Mouse (Mus musculus): ENCODE data around the gene Rasl11b.

Gene Rasl11b

DNA sequence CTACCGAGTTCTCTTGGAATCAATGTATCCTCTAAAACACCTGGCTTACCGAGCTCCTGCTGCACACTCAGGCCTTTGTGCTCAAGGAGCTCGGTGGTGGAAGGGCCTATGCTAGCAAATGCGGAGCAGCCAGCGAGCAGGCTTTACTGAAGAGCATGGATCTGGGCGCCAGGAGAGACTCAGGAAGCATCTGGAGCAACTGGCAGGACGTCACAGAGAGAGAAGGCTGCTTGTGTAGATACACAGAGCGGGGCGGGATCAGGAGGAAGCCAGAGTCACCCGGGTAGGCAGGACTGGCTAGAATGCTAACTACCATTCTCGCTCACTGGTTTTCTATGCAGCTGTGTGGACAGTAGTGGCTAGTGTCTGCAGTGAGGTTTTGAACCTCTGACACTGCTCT, 16.3 kb downstream of the Rasl11b start:
- no peak for DNase-seq (ENCODE audit: low spot score in 2 of 2)

DNA sequence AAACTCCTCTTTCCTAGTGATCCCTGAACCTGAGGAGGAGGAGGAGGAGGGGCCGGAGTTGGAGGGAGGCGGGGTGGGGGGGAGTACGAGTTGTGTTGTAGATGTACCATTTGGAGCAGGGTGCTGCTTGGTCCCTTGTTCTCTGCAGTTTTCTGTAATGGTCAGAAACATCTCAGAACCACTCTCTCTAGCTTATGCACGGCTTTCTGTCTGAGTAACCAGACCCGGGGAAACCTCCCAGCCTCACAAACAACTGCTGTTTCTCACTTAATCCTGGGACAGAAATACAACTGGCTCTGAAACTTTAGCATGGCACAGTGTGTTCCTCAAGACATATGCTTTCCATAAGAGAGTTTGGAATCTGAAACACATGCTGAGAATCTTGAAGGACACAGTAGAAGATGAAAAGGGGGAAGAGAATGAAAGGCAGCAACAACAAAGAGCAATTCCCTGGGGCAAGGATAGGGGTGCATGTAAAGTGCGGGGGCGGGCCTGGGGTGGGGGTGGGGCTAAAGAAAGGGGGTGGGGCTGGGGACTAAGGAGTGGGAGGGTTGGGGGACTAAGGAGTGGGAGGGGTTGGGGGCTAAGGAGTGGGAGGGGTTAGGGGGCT, 19.5 kb downstream of the Rasl11b start:
- no peak for DNase-seq (ENCODE audit: low spot score in 2 of 2)

DNA sequence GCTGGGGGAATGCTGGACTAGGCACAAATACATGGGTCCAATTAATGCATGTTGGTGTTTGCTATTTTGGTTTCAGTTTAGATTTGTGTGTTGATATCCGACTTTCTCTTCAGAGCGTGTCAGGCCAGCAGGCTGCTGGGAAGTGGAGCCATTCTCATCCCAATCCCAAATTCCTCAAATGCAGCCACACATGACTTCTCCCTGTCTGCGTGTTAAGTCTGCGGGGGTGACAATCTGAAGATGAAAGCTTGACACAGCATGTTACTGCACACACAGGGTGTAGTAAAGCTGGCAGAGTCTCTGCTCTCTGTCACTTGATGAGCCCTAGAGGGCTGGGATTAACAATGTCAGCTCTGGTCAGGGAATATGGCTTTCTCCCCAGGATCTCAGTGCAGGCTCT, 20.0 kb downstream of the Rasl11b start:
- DNase-seq (ENCODE audit: low spot score in 2 of 2) = no peak

DNA sequence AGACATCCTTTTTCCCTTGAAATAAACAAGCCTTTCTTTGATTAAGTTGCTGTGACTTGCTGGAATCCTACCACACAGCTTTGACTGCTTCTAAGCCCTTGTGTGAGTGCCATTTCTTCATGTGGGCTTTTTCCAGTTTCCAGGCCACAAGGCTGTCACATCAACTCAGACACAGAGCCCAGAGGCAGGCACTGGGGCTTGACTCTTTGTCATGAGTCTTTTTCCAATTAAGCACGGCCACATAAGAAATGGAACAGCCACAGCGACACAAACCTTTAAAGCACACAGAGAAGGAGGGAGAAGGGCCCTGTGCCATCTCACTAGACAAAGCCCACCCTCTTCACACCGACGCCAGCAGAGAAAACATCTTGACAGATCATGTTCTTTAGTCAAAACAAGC, 23.4 kb downstream of the Rasl11b start:
- no peak for DNase-seq (ENCODE audit: low spot score in 2 of 2)

DNA sequence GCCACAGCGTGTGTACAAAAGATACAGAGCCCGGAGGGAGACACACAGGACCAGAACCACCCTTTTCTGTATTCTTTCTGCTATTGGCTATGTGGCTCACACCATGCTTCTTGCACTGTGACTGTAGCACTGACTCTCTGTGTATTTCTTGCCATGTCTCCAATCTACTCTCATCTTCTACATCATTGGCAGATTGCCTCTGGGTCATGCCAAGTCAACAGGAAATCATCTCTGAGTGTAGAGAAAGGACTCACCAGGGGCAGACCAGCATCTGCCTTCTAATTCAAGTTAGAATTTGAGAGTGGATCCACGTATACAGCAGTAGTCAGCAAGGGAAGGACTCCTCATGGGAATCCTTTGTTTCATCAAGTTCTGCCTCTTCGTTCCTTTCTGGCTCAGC, 27.5 kb downstream of the Rasl11b start:
- DNase-seq (ENCODE audit: low spot score in 2 of 2) = no peak

DNA sequence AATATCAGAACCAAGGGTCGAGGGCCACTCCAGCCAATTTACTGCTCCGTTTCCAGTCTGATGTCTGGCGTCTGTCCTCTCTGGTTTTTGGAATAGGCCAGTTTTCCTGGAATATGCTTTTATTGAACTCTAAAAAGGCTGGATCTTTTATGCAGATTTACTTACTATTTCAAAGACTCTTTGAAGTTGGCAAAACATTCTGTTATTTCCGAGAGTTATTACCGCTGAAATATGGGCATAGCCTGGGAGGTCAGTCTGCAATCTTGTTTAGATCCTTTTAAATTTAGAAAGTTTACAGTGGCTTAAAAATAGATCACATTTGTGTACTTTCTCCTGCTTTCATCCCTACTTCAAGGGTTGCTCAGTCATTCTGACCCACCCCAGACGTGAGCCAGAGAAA, 29.4 kb downstream of the Rasl11b start:
- no peak for DNase-seq (ENCODE audit: low spot score in 2 of 2)

DNA sequence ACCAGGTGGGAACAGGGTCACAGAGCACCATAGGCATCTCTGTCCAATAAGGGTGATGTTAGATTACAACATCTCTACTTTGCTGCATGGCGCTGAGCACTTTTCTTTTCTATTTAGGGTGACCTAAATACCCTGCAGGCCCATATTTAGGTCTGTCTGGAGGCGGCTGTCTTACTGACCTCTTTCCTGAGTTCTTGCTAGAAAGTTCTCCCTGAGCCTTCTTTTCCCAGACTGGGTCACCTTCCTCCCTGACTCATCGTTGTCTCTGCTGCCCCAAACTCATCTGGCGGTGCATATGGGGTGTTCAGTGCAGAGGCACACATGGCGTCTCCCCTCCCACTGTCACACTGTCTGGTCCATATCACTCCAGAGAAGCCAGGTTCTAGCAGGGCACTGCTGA, 31.1 kb downstream of the Rasl11b start:
- DNase-seq (ENCODE audit: low spot score in 2 of 2) = no peak

DNA sequence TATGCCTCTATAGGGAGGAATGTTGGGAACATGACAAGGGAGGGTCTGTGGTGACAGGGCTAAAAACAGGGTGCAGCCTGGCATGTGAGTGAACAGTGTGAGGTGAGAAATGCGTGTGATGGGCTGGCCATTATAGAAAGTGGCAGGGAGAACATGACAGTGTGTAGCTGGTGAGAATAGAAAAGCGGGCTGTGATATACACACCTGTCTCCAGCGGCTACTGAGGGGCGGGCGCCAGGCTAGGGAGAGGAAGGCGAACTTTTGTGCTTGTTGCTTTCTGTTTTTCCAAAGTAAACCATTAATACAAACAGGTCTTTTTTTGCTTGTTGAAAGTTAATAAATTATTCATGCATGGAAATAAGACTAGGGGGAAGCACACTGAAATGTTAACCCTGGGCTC, 32.3 kb downstream of the Rasl11b start:
- no peak for DNase-seq (ENCODE audit: low spot score in 2 of 2)

DNA sequence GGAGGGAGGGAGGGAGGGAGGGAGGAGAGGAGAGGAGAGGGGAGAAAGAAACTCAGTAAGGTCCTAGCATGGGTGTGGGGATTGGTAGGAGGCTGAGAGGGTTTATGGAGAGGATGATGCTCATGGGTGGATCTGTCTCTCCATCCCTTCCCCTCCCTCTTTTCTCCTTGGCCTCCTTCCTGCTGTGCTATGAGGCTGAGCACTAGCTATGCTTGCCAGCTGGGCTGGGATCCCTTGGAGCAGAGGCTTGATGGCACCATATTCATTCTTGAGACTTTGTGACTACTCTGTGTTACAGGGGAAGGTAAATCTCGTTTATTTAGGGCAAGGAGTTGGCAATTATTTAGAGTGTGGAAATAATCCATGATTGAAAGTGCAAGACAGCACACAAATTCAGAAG, 33.9 kb downstream of the Rasl11b start:
- DNase-seq (ENCODE audit: low spot score in 2 of 2) = no peak

DNA sequence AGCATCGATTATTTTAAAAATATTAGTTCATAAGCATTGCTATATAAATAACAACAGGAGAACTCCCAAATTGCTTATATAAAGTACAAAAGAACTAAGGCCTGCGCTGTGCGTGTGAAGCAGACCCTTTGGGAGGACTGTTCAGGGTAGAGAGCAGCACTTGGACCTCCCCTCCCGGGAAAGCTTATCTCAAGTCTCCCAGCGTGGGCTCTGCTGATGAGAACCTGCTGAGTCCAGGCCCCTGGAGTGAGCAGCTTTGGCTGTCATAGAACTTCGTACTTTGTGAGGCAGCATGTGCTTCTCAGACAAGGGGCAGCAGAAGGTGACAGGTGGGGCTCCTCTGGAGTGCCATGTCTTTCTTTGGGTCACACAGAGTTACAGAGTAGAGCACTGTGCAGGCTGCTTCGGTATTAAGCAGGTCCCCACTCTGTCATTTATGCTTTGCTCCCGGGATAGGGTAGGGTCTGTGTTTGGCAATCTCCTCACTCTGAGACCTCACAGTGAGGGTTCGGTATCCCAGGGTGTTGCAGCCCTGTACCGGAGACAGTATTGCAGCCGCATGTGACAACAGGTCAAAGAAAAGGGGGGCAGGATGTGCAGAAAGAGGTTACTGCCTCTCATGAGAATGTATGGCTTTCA, 34.8 kb downstream of the Rasl11b start:
- no peak for DNase-seq (ENCODE audit: low spot score in 2 of 2)

DNA sequence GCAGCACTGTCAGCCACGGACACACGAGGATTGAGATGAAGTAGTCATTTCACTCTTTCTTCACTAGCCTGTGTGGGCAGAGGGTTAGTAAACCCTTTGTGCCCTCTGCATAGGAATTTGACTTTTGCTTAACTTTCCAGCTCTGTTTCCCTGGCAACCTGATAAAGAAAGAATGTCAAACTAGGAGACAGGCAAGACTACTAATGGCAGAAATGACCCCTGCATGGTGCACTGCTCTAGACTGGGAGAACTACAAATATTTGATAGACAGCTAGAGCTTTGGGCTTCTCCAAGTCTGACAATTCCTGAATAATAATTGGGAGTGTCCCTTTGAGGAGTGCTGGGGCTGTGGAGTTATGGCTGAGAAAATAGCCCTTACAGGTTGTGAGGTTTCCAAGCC, 35.4 kb downstream of the Rasl11b start:
- no peak for DNase-seq (ENCODE audit: low spot score in 2 of 2)

DNA sequence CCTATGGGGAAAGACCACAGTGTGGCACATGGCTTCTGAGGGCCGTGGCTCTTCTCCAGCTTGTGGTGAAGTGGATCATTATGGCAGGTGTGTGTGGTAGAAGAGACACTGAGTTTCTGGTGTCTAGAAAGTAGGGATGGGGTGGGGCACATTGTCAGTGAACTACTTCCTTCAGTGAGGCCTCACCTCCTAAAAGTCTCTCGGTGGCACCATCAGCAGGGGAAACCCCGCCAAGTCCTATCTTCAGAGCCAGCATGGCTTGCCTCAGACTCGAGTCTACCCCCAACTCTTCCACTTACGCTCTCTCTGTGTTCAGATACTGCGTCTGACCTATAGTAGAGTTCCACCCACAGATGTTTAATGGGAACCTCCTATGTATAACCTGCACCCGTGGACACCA, 38.7 kb downstream of the Rasl11b start:
- DNase-seq (ENCODE audit: low spot score in 2 of 2) = no peak

DNA sequence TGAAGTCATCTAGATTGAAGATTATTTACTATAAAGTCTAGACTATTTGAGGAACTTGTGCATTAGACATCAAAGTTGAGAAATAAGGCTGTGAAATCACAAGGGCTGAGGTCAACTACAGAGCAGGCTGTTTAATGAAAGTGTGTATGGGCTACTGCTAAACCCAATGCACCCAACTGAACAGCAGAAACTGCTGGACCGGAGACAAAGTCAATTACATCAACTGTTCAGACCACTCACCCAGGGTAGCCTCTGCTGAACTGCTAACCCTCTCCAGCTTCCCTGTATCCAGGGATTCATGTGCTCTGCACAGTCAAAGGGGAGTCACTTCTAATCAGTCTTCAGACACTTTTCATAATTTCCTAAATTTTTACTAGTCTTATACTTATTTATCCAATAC, 44.3 kb downstream of the Rasl11b start:
- no peak for DNase-seq (ENCODE audit: low spot score in 2 of 2)

DNA sequence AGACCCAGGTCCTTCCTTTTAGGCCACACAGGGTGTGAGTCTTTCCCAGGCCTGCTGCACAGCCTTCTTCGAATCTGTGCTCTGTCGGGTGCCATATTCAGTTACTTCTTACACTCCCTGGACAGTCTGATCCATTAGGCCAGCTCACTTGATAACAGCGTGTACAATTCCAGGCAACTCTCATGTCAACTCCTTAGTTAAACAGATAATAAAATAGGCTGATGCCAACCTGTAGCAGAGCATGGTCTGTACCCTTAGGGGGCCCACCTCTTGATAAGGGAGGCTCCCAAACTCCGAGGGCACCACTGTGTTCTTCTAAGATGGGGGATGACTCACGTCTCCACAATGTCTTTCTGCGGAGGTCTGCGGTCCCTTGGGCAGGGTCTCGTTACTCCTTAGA, 45.2 kb downstream of the Rasl11b start:
- no peak for DNase-seq (ENCODE audit: low spot score in 2 of 2)

DNA sequence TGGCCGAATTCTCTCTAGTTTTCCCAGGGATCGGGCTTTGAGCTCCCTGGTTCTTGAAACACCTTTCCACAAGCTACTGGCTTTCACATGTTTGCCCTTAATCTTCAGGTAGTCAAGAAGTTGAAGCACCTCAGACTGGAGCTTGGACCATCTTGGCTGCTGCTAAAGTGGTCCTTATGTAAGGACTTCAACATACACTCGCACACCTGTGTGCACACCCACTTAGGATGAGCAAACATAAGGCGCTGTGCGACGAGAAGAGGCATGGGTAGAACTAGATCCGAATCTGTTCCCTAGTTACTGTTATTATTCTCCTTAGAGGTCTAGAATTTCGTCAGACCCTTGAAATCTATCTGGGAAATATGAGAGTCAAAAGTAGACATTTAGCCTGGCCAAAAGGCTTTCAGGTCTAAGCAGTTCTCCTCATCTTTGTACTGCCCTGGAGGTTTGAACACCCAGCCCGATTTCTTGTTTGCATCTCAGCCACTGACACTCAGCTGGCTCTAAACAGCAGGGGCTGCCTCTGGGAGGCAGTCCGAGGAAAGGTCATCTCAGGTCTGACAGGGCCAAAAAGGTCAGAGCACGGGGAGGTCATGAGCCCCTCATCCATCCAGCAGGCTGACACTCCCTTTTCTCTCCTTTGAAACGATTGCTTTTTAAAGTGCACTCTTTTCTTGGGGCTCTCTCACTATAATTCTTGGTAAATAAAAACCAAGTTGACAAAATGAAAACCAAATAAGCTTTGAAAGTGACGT, 46.0 kb downstream of the Rasl11b start:
- DNase-seq (ENCODE audit: low spot score in 2 of 2) = no peak

DNA sequence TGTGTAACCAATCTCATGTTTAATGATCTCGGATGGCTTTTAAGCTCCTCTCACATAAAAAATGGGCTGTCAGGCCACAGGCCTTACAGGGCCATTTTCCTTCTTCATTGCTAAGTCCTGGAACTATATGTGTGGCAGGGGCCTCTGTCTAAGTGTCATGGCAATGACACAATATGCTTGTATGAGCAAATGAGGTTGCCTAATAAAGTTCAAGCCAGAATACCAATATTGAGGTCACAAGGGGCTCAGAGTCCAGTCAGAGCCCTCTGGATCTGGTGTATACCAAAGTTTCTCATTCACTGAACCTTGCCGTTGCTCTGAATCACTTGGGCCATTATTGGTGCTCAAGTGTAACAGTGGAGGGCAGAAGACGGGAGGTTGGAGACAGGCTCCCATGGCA, 47.6 kb downstream of the Rasl11b start:
- no peak for DNase-seq (ENCODE audit: low spot score in 2 of 2)

DNA sequence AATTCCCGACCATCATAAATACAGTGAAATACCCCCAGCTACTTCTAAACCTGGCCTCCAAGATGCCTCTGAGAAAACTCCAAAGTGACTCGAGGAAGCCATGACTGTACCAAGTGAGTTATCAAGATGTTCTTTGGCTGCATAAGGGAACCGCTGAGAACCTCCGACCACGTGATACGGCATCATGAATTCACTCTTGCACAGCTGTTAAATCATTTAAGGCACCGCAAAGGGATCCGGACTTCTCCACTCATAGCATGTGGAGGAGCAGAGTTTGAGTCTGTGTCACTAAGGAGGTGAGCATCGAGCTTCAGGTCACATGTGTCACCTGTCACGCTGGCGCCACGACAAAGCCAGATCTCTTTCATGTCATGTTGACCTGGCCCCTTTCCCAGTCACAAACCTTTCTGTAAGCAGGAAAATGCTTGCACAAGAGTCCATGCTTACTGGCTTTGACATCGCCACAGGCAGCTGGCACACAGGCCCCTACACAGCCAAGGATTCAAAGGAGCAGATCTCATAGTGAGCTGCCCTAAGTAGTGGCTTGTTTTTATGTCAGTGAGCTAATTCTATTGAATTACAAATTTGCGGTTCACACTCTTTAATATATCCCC, 49.4 kb downstream of the Rasl11b start:
- DNase-seq (ENCODE audit: low spot score in 2 of 2) = no peak

DNA sequence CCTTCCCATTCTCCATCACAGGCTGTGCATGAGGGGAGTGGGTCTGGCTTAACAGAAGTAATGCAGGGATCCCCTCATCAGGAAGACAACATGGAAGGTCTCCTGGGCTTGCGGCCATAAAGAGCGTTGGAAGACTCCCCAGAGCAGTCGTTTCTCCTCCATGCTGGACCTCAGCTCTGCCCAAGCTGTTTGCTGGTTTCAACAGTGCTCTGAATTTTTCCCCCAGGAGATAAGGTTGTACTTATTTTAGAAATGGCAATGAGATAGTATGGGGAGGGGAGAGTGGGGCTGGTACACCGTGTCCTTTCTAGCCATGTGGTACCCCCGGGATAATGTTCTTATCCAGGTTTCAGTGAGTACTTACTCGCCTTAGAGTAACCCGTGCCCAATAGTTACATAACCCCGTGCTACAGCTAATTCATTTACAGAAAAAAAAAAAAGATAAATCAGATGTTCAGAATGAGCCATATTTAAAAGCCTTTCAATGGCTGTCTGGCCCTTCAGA, 50.6 kb downstream of the Rasl11b start:
- DNase-seq (ENCODE audit: low spot score in 2 of 2) = no peak

DNA sequence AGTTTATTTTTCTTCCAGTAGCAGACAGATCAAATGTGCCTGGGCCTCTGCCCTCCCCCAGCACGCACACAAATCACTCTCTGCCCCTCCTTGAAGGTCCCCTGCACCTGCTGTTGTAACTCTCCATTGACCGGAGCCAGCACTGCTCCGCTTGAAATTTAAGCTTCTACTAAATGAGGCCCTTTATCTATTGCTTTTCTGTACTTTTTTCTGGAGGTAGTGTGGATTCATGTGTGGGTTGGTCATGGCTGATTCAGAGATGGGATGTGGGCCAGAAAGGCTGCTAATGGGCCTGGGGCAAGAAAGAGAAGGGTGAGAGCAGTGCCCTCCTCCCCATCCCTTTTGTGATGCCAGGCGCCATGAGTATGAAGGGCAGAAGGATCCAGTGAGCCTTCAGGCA, 51.4 kb downstream of the Rasl11b start:
- DNase-seq (ENCODE audit: low spot score in 2 of 2) = no peak

DNA sequence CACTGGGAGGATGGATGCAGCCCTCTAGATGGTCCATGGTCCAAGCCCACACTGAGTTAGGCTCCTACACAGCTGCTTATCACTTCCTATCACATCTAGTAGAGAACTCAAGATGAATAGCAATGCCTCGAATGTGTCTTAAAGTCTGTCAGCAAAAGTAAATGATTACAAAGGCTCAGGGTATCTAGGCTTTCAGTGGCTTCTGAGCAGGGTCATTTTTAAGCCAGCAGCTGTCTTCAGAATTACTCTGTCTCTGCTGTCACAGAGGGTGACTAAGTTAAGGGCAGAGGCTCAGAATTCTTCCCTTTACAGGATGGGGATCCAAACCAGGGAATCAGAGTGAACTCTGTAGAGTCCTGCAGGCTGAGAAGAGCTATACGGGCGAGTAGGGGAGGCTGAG, 51.9 kb downstream of the Rasl11b start:
- DNase-seq (ENCODE audit: low spot score in 2 of 2) = no peak
